Mouse (Mus musculus) cerebellum, adult 9-10 months (tissue): ENCODE measurements around the gene Gm37240.
"Not testable (repeated sequence)": the region's sequence is repeated elsewhere in the genome, so short reads cannot be mapped to it uniquely, and the experiment has no call there.

ENCODE experiments used
- DNase-seq: peaks from one replicate; pipeline ENCODE4 v3.0.0; 2022

Gm37240 gene

GRCm38 (mm10) chr3:84927901-84928300 is 959.4 kb downstream of the Gm37240 start:
- no peak for DNase-seq

DNA sequence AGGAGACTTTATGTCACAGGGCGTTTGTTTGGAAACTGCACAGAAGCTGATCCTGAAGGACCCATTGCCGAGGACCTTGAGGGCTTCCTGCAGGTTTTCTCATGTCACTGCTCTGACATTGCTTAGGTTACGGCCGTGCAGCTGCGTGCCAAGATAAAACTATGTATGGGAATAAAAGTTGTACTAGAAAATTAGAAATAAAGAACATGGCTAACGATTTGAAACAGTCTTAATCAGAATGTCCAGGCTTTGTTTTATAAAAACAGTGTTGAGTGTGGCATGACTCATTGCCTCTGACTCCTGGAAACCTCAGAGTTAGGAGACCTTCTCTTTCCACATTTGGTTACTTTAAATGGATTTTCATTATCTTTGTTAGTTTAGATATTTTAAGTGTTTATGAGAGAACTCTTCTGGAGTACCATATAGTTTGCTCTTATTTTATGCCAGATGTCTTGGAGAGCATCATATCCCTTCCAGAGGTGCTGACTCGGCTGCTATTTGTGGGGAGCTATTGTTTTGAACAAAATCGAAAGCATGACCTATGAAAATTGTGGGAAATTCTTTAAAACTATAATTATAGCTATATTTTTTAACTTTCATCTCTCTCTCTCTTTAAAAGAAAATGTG is 960.0 kb downstream of the Gm37240 start:
- no peak for DNase-seq

- DNase-seq = no peak
Measured at GRCm38 (mm10) chr3:84926140-84926539, 961.2 kb downstream of the Gm37240 start.

- DNase-seq = no peak
Measured at GRCm38 (mm10) chr3:84925229-84925628, 962.1 kb downstream of the Gm37240 start.

DNA sequence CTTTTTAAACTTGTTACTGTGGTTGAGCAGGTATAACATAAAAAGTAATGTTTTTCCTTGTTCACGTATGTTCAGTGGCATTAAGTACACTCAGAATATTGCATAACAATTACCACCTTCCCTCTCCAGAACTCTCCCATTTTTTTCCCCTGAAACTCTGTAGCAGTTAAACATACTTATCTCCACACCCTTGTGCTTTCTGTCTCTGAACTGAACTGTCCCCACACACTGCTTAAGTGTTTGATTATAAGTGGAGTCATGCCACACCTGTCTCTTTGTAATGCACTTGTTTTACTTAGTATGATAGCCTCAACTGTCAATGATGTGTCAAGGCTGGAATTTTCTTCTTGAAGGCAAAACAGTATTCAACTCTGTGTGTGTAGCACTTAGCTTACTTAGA is 963.6 kb downstream of the Gm37240 start:
- DNase-seq = no peak

GRCm38 (mm10) chr3:84923256-84923655 is 964.1 kb downstream of the Gm37240 start:
- DNase-seq = no peak

- peak; percentile 61 for DNase-seq
Measured at GRCm38 (mm10) chr3:84921704-84922420, 965.5 kb downstream of the Gm37240 start.

DNA sequence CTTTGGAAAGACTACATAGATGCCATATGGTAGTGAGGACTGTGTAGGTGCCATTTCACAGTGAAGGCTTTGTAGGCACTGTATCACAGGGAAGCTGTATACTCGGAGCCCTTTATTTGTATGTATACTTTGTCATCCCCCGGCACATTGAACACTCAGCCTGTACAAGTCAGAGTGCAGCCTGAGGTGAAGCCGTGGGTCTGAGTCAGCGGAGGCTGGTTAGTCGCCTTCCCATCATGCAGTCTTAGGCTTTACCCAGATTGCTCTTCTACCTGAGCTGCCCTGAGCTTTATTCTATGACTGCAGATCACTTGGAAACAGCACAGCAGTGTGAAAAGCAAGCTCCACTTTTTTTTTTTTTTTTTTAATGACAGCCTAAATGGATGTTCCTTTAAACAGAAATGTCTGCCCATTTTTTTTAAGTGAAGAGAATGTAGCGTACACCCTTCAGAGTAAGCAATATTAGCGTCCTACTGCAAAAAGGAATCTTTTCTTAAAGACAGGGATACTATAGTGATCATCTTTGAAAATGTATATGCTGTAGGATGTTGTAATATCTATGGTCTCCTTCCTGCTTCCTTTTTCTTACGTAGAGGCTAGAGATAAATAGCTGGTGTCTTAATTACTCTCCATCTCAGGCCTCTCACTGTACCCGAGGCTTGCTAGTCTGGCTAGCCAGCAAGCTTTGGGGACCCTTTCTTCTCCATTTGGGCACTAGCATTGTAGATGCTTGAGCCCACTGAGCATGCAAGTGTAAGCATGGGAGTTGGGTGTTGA is 969.2 kb downstream of the Gm37240 start:
- no peak for DNase-seq

DNA sequence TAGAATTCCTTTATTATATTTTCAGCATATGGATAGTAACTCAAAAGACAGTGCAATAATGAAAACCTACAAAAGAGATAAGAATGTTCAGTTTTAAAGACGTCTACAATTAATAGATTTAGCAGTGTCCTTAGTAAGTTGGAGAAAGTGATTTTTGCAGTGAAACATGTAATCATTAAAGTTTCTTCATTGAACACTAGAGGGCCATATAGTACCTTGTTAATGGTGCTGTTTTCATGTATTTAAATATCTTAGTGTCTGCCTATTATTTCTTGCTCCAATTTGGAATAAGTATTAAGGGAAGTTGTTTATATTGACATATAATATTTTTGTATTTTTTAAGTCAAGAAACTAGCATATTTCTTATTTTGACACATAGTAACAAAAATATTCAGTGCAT is 973.0 kb downstream of the Gm37240 start:
- DNase-seq = peak; percentile 30

GRCm38 (mm10) chr3:84906528-84906927 is 980.8 kb downstream of the Gm37240 start:
- no peak for DNase-seq

DNA sequence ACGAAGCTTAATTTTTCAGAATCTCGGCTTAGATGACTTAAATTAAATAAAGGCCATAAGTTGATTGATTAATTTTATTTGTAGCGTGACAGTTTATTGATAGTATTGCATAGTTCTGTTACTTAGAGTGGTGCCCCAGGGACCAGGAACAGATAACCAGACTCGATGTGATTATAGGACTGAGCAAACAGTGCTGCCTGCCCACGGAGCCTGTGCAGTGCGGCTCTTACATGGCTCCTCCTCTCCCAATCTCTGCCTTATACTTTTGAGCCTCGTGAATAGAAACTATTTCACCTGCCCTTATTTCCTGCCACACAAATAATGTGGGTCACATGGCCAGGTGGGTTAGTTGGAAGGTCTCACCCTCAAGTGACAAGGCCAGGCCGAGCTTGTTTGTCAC is 989.4 kb downstream of the Gm37240 start:
- DNase-seq = no peak

- no peak for DNase-seq
Measured at GRCm38 (mm10) chr3:84890983-84891382, 996.3 kb downstream of the Gm37240 start.

- DNase-seq = peak; percentile 14
Measured at GRCm38 (mm10) chr3:84889648-84890047, 997.7 kb downstream of the Gm37240 start.

DNA sequence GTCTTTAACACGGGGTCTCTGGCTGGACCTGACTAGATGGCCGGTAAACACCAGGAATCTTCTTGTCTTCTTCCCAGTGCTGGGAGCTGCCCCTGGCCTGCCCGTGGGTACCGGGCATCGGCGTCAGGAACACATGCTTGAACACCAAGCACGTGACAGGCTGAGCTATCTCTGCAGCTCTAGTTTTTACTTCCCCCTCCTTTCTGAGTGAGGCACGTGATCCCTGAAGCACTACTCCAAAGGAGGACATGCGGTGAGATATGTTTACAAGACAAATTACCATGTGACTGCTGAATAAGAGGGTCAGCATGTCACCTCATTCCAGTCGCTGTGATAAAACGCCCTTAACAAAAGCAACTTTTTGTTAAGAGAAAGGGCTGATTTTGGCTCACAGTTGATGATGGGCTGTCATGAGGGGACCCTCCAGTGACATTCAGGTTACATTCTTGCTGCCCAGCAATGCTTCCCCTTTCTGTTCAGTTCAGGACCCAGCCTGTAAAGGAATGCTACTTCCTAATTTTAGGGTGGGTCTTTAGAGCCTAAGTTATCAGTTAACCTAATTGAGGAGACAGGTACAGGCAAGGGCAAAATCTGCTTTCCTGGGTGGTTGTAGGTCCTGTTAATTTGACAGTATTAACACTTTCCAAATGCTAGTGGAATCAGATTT is 1003.4 kb downstream of the Gm37240 start:
- no peak for DNase-seq

DNA sequence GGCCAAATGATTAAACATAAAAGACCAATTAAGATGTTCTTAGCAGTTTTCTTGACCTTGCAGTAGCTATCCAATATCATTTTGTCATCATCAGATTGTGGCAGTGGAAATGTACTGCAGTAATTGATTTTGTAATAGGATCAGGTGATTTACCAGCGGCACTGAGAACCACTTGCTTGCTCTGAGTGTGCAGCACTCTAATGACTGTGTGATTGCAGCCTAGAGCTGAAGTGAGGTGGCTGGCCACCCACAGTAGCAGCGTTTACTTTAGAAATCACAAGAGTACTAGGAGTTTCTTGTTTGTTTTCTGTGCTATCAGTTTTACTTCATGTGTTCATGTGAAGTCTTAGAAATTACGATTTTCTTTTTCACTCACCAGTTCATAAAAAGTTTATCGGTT is 1011.1 kb downstream of the Gm37240 start:
- no peak for DNase-seq

- DNase-seq = no peak
Measured at GRCm38 (mm10) chr3:84875306-84875705, 1012.0 kb downstream of the Gm37240 start.

DNA sequence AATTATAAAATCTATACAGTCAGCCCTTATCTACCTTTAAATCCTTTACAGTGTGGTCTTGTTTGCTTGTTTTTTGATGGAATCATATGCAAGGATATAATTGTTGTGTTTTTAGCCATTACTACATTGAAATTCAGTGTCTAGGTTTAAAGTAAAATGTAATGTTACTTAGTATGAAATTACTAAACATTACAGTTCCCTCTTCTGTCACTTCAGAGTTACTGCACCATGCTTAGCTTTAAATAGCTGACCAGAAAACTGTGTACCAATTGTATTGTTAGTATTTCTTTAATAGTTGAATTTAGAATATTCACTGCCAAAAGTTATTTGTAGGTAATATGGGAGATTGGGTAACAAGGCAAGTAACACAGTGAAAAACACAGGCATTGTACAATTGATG is 1017.2 kb downstream of the Gm37240 start:
- DNase-seq = no peak

DNA sequence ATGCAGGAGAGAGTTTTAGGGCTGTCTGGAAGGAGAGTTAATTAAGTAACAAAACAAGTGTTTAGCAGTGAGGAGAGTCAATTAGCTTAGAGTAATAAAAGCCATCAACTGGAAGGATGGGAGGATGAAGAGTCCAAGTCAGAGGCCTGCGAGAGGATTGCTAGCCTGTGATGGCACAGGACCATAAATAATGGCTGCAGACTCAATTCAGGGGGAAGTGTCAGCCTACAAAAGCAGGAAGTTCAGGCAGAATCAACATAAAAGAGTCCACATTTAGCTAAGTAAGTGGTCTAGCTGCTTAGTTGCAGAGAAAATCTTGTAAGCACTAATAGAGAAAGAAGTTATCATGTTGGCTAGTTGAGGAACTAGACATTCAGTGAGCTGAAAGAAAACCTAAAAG is 1019.3 kb downstream of the Gm37240 start:
- DNase-seq = no peak

DNA sequence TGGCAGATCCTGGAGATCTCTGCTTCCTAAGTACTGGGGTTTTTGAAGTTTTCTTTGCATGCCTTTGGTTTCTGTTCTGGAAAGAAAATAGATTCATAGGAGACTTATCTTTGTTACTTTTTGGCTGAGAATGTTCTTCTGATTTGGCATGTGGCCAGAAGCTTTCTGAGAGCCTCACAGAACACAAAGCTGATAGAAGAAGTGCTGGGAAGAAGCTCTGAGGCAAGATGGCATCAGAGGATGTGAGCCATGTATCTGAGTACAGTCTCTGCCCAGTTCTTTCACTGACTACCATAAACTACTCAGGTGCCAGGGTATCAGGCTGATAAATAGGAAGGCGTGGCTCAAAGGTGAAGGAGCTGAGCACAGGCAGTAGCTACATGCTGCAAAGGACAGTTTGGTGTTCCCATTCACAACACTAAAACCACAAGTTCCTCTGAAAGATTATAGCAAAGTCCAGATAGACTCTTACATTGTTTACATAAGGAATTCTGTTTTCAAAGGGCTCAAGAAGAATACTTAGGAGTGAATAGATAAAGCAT is 1019.8 kb downstream of the Gm37240 start:
- DNase-seq = no peak

DNA sequence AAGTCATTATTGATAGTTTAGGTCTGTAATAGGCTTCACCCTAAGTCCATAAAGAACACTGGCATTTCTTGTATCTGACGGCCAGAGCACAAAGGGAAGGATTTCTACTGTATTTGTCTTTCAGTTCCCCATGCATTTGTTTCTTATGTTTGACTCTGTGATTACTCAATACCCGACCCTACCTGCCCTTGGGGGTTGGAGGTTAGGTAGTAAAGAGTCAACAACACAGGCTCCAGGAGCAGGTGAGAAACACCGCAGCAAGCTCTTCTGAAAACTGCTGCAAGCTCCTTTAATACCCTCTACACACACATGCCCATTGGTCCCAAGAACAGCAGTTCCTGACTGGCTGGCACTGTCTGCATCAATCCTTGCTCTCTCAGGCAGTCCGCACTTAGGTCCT is 1020.5 kb downstream of the Gm37240 start:
- DNase-seq = no peak

GRCm38 (mm10) chr3:84865684-84866083 is 1021.6 kb downstream of the Gm37240 start:
- no peak for DNase-seq

DNA sequence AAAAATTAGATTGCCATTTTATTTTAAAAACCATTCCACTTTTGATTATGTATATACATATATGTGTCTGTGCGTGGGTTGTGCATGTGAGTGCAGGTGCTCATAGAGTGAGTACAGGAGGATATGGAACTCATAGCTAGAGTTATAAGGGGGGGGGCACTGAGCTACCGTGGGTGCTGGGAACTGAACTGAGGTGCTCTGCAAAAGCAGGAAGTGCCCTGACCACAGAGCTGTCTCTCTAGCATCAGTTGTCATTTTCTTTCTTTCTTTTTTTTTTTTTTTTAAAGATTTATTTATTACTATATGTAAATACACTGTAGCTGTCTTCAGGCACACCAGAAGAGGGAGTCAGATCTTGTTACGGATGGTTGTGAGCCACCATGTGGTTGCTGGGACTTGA is 1025.5 kb downstream of the Gm37240 start:
- DNase-seq = not testable (repeated sequence)

- DNase-seq = no peak
Measured at GRCm38 (mm10) chr3:84860669-84861068, 1026.6 kb downstream of the Gm37240 start.
